Mouse (Mus musculus) small intestine, adult 2 months (tissue): Measurements from ENCODE around the gene Ccdc85b. TPM values are rescaled to one million over a fixed set of nuclear protein-coding genes. Genes with fewer than 3 reads are reported as not detected.

Experiments
- H3K27ac ChIP-seq: fragments of 200-500 bp; 2 replicates; pipeline ENCODE4 v1.5.1; 2012; ENCODE audit warnings: low read depth, low read length, control low read depth, inconsistent platforms; ENCODE audit not compliant: insufficient read depth
- H3K27me3 ChIP-seq: fragments of 200-500 bp; 2 replicates; pipeline ENCODE4 v1.6.1; 2012; ENCODE audit warnings: mild to moderate bottlenecking, moderate library complexity, low read length, inconsistent platforms; ENCODE audit not compliant: control insufficient read depth, insufficient read depth
- H3K36me3 ChIP-seq: fragments of 200-500 bp; 2 replicates; pipeline ENCODE4 v1.6.1; 2012; ENCODE audit warnings: mild to moderate bottlenecking, low read length, control low read depth, inconsistent platforms; ENCODE audit not compliant: control insufficient read depth, insufficient read depth
- H3K4me1 ChIP-seq: fragments of 200-500 bp; 2 replicates; pipeline ENCODE4 v1.6.1; 2012; ENCODE audit warnings: low read length, inconsistent platforms, mixed read lengths; ENCODE audit not compliant: control insufficient read depth, insufficient read depth, insufficient read length
- H3K4me3 ChIP-seq: fragments of 200-500 bp; 2 replicates; pipeline ENCODE4 v1.5.1; 2012; ENCODE audit warnings: low read depth, mild to moderate bottlenecking, control low read depth, inconsistent platforms, low read length, moderate library complexity
- CTCF ChIP-seq: fragments of 200-500 bp; IDR thresholded peaks from 2 replicates; pipeline ENCODE4 v1.5.1; 2012; ENCODE audit warnings: low read depth, mild to moderate bottlenecking, control low read depth, inconsistent platforms, low read length, moderate library complexity, mixed read lengths; ENCODE audit not compliant: insufficient replicate concordance, insufficient read length; ENCODE audit errors: extremely low read depth
- POLR2A ChIP-seq: fragments of 200-500 bp; IDR thresholded peaks from 2 replicates; pipeline ENCODE4 v1.6.1; 2012; ENCODE audit warnings: low read depth, mild to moderate bottlenecking, control low read depth, inconsistent platforms, low read length, moderate library complexity
- WGBS: fragments of 180-500 bp; shearing (Covaris S2); methylation state at CpG from one replicate; pipeline ENCODE4 v1.1.7; 2018; 5-methylcytosine and 5-hydroxymethylcytosine counted together
- polyA plus RNA-seq: library from polyadenylated mRNA; depleted of rRNA; stranded (reverse); fragments of >200 nt; gene quantifications from 2 replicates; pipeline ENCODE4 v1.2.3, GENCODE M21; 2012

Ccdc85b gene
- polyA plus RNA-seq, 1 experiment = 4.4 TPM

GRCm38 (mm10) chr19:5426640-5427290 is 30.9 kb downstream of the Ccdc85b start:
- Histone ChIP-seq H3K4me1 (peaks cover 17% of the 10 kb centered on the region), H3K4me3 (no peak overlapping the region), H3K27ac (no peak overlapping the region), H3K36me3 (peaks cover 22% of the 10 kb centered on the region), H3K27me3 (no peaks in the 10 kb centered on the region)
- 86% methylated on average over 13 of the region's 13 CpGs for WGBS
- TF ChIP-seq CTCF (no peak), POLR2A (no peak)

GRCm38 (mm10) chr19:5425906-5426565 is 31.7 kb downstream of the Ccdc85b start:
- Histone ChIP-seq H3K27ac (peak overlapping the region; percentile 89; the same call in 1 of the 2 replicates), H3K4me3 (peak overlapping the region; percentile 79), H3K27me3 (no peaks in the 10 kb centered on the region), H3K36me3 (peaks cover 24% of the 10 kb centered on the region), H3K4me1 (peaks cover 17% of the 10 kb centered on the region)
- 77% methylated on average over 18 of the region's 18 CpGs for WGBS
- TF ChIP-seq CTCF (no peak), POLR2A (no peak)

GRCm38 (mm10) chr19:5424782-5425741 is 32.6 kb downstream of the Ccdc85b start, which contains the start of the genes Drap1 and AI837181:
Gene Drap1 (minus strand): TSS chr19:5424979.
Gene AI837181 (plus strand): TSS chr19:5425144.
- Histone ChIP-seq H3K27me3 (no peaks in the 10 kb centered on the region), H3K4me1 (peaks cover 17% of the 10 kb centered on the region), H3K36me3 (peaks cover 30% of the 10 kb centered on the region), H3K27ac (peak within 1 kb of the TSS; percentile 89), H3K4me3 (peak within 1 kb of the TSS; percentile 93)
- TF ChIP-seq CTCF (no peak), POLR2A (peak; percentile 51; the same call in 1 of the 2 replicates)
- WGBS = under 1% methylated on average over 80 of the region's 87 CpGs

GRCm38 (mm10) chr19:5424092-5424781 is 33.5 kb downstream of the Ccdc85b start:
- Histone ChIP-seq H3K4me3 (peak overlapping the region; percentile 93), H3K36me3 (peaks cover 30% of the 10 kb centered on the region), H3K4me1 (peaks cover 17% of the 10 kb centered on the region), H3K27me3 (no peaks in the 10 kb centered on the region), H3K27ac (peak overlapping the region; percentile 69)
- 1% methylated on average over 41 of the region's 48 CpGs for WGBS
- TF ChIP-seq POLR2A (no peak), CTCF (no peak)

GRCm38 (mm10) chr19:5423561-5423960 is 34.1 kb downstream of the Ccdc85b start:
- Histone ChIP-seq H3K27me3 (no peaks in the 10 kb centered on the region), H3K4me1 (peaks cover 17% of the 10 kb centered on the region), H3K27ac (no peak overlapping the region), H3K4me3 (peak overlapping the region; percentile 93), H3K36me3 (peaks cover 30% of the 10 kb centered on the region)
- TF ChIP-seq CTCF (no peak), POLR2A (no peak)
- 54% methylated on average over 12 of the region's 12 CpGs for WGBS

GRCm38 (mm10) chr19:5422895-5423443 is 34.7 kb downstream of the Ccdc85b start:
- no peak overlapping the region; the same call in 1 of the 2 replicates for H3K4me3 ChIP-seq
- no peaks in the 10 kb centered on the region for H3K27me3 ChIP-seq
- H3K27ac ChIP-seq = no peak overlapping the region
- TF ChIP-seq CTCF (no peak), POLR2A (no peak)
- peaks cover 34% of the 10 kb centered on the region for H3K36me3 ChIP-seq
- peaks cover 17% of the 10 kb centered on the region for H3K4me1 ChIP-seq
- WGBS = 81% methylated on average over 9 of the region's 9 CpGs
